Mouse (Mus musculus) right cerebral cortex, postnatal 4 days (tissue): ENCODE measurements around the gene Slc25a53.
"Not testable (repeated sequence)": the region's sequence is repeated elsewhere in the genome, so short reads cannot be mapped to it uniquely, and the experiment has no call there.

Experiments used
- DNase-seq: peaks from one replicate; pipeline ENCODE4 v3.0.0-alpha.2; 2022

Gene Slc25a53

DNA sequence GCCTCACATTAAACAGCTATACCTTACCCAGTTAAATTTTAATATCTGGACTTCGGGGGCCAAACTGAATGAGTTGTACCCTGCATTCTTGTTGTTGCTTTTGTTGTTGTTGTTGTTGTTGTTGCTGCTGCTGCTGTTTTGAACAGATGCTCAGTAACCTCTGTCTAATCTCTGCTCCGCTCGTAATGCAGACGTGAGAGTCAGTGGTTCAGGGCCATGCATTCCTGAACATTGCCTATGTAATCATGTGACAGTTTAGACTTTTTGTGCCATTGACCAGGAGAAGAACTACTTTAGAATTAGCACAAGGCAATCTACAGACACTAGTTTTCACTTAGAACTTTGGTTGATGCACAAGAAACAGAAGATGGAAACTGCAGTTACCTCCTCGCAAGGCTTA lies 79.8 kb downstream of the Slc25a53 start:
- DNase-seq: not testable (repeated sequence)

DNA sequence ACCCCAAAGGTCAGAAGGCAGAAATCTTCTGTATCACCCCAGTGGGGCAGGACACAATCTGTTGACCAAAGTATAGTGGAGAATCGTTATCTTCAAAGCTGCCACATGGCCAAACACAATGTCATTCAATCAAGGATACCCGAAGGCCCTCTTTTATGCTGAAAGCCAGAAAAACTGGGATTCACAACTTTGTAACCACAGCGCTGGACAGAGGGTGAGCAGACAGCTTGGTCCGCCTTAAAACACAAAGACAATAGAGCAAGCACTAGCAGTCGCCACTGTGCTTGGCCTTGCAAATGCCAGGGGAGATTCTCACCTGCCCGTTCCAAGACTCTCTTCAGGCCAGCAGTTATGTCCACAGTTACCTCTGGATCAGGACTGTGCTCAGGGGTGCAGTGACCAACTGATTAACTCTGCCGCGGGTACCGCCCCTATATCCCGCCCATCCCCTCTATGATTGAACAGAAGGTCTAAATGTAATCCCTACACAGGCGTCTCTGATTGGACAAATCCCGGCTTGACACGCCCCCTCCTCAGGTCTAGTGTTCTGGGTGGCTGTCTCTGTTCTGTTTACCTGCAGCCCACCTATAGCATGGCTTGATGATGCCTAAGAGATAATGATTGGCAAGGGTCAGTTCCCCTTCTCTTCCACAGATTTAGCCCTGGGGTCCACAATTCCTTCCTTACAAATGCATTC lies 80.4 kb downstream of the Slc25a53 start:
- DNase-seq: peak; percentile 60

GRCm38 (mm10) chrX:136937985-136938384 lies 100.1 kb downstream of the Slc25a53 start:
- DNase-seq: no peak
